Mouse (Mus musculus): Measurements from ENCODE around the gene Htatip2.

DNA sequence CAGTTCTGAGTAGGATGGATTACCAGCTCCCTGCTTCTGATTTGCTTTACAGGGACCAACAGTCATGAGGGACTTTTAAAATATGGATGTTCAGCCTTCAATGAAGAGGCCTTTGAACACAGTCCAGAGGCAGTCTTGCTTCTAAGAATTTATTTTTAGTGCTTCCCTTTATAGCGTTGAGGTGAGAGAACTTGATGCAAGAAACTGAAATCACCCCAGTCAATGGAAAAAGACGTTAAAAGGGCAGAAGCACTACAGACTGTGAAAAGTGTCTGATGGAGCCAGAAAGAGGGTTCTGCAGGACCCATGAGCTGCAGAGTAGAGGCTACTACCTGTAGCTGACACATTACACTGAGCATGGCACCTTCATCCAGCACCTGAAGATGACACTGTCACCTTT, 63.1 kb downstream of the Htatip2 start:
- TF ChIP-seq EP300 (IDR thresholded peaks at IDR 0.05; ENCODE audit: insufficient read depth, low read depth, low read length), result no peak
- no peak for TF ChIP-seq CTCF (IDR thresholded peaks at IDR 0.05)

Data from heart, adult 2 months (tissue).